Mouse (Mus musculus) forebrain, embryonic 11.5 days (tissue): ENCODE measurements around the gene Mrps31. TPM values are rescaled to one million over a fixed set of nuclear protein-coding genes. Genes with fewer than 3 reads are reported as not detected.
A peak's percentile ranks its signal among the peaks of the same experiment; 100 is the strongest.

ENCODE experiments used
- ATAC-seq: fragments of 200-750 bp; cut with Nextera tagmentation; replicated peaks from 2 replicates; pipeline ENCODE4 v1.8.0; 2017; ENCODE audit warnings: moderate TSS enrichment; ENCODE audit not compliant: low FRiP score
- DNase-seq: peaks from one replicate; pipeline ENCODE4 v3.0.0-alpha.2; 2017; ENCODE audit warnings: low spot score
- H3K27ac ChIP-seq: fragments of 300-500 bp; sonication (generic); 2 replicates; pipeline ENCODE4 v1.5.1; 2014; ENCODE audit warnings: low read depth, low read length
- H3K27me3 ChIP-seq: fragments of 300-500 bp; sonication (generic); 2 replicates; pipeline ENCODE4 v1.6.1; 2014; ENCODE audit warnings: mild to moderate bottlenecking, low read length, mixed read lengths; ENCODE audit not compliant: control insufficient read depth, insufficient read depth
- H3K36me3 ChIP-seq: fragments of 300-500 bp; sonication (generic); 2 replicates; pipeline ENCODE4 v1.6.1; 2014; ENCODE audit warnings: mild to moderate bottlenecking, low read length, moderate library complexity, mixed read lengths; ENCODE audit not compliant: control insufficient read depth, insufficient read depth
- H3K4me1 ChIP-seq: fragments of 300-500 bp; sonication (generic); replicated peaks from 2 replicates; pipeline ENCODE4 v1.6.1; 2014; ENCODE audit warnings: low read length, mixed read lengths; ENCODE audit not compliant: control insufficient read depth, insufficient read depth
- H3K4me2 ChIP-seq: fragments of 300-500 bp; sonication (generic); 2 replicates; pipeline ENCODE4 v1.6.1; 2014; ENCODE audit warnings: low read depth, mild to moderate bottlenecking, low read length, moderate library complexity, mixed read lengths; ENCODE audit not compliant: severe bottlenecking
- H3K4me3 ChIP-seq: fragments of 300-500 bp; sonication (generic); 2 replicates; pipeline ENCODE4 v1.5.1; 2014; ENCODE audit warnings: low read depth, low read length
- H3K9ac ChIP-seq: fragments of 300-500 bp; sonication (generic); 2 replicates; pipeline ENCODE4 v1.6.1; 2014; ENCODE audit warnings: low read length
- H3K9me3 ChIP-seq: fragments of 300-500 bp; sonication (generic); 2 replicates; pipeline ENCODE4 v1.6.1; 2016; ENCODE audit warnings: low read length, mixed read lengths; ENCODE audit not compliant: control insufficient read depth
- WGBS: fragments of 180-500 bp; shearing (Covaris S2); extraction: QIAGEN DNeasy Blood & Tissue Kit; methylation state at CpG from one replicate; pipeline ENCODE4 v1.1.7; 2014; 5-methylcytosine and 5-hydroxymethylcytosine counted together
- polyA plus RNA-seq: library from polyadenylated mRNA; unstranded; fragments of >200 nt; fragmentation: Nextera tagmentation; extraction: Ambion mirVana; gene quantifications from 2 replicates; pipeline ENCODE4 v1.2.1, GENCODE M21; 2014

Mrps31 gene
- polyA plus RNA-seq, 1 experiment from 2014 or later: 43.6 TPM

DNA sequence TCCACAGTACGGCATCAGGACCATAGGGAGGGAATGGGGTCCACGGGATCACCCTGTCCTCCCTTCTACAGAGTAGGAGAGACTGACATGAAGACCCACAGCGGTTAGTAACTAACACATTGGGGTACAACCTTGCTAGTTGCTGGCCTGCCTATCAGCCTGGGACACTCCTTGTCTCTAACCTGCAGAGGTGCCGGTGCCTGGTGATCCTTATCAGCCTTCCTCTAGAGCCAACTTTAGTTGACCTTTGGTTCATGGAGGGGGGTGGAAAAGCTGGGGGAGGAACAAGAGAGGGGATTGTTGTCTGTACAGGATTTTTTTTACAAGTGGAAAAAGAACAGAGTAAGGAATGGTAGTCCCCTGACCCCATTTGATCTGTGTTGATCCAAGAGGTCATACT lies 16.7 kb upstream of the Mrps31 start:
- Histone ChIP-seq H3K27me3 (no peaks in the 10 kb centered on the region), H3K4me1 (no peaks in the 10 kb centered on the region), H3K27ac (no peak overlapping the region), H3K9me3 (no peaks in the 10 kb centered on the region), H3K4me2 (no peak overlapping the region), H3K36me3 (no peaks in the 10 kb centered on the region), H3K4me3 (no peak overlapping the region), H3K9ac (no peak overlapping the region)
- ATAC-seq (no peak), DNase-seq (no peak)
- WGBS: 85% methylated on average over 4 of the region's 4 CpGs

DNA sequence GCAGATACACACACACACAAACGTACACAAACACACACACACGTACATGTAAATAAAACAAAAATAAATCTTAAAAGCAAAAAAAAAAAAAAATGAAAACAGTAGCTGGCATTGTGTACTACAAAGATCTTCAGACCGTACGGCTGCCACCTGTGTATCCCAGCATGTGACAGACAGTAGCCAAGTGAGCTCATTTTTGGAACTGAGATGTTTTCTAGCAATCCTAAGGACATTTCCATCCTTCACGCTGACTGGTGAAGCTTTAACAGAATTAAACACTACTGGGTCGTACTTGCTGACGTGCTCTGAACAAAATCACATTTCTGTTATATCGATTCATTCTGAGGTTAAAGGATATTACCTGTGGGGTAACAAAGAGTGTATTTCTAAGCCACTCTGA lies 15.9 kb upstream of the Mrps31 start:
- no peak overlapping the region for H3K4me3 ChIP-seq
- no peak overlapping the region for H3K4me2 ChIP-seq
- H3K9ac ChIP-seq: no peak overlapping the region
- no peaks in the 10 kb centered on the region for H3K36me3 ChIP-seq
- no peaks in the 10 kb centered on the region for H3K9me3 ChIP-seq
- no peaks in the 10 kb centered on the region for H3K4me1 ChIP-seq
- H3K27ac ChIP-seq: no peak overlapping the region
- ATAC-seq: no peak
- 90% methylated on average over 8 of the region's 8 CpGs for WGBS
- no peak for DNase-seq
- H3K27me3 ChIP-seq: no peaks in the 10 kb centered on the region

DNA sequence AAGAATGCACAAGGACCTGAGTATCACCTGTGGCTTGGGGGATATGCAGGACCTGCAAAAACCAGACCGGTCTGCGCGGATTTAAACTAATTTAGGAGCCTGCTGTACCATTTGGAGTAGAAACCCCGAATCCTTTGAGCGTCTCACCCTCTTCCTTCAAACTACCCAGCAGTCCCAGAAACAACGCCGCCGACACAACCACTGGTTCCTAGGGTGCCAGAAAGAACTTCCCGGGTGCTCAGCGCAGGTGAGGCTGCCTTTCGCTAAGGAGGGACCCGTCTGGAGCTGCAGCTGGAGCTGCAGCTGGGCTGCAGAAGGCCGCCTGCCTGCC lies 13.4 kb upstream of the Mrps31 start:
- Histone ChIP-seq H3K36me3 (no peaks in the 10 kb centered on the region), H3K4me3 (peak overlapping the region; percentile 73), H3K9me3 (no peaks in the 10 kb centered on the region), H3K4me2 (peak overlapping the region; percentile 88), H3K27ac (peak overlapping the region; percentile 31), H3K27me3 (no peaks in the 10 kb centered on the region), H3K9ac (peak overlapping the region; percentile 76), H3K4me1 (no peaks in the 10 kb centered on the region)
- ATAC-seq: peak; percentile 1; the same call in 1 of the 2 replicates
- 0% methylated on average over 13 of the region's 13 CpGs for WGBS
- no peak for DNase-seq

DNA sequence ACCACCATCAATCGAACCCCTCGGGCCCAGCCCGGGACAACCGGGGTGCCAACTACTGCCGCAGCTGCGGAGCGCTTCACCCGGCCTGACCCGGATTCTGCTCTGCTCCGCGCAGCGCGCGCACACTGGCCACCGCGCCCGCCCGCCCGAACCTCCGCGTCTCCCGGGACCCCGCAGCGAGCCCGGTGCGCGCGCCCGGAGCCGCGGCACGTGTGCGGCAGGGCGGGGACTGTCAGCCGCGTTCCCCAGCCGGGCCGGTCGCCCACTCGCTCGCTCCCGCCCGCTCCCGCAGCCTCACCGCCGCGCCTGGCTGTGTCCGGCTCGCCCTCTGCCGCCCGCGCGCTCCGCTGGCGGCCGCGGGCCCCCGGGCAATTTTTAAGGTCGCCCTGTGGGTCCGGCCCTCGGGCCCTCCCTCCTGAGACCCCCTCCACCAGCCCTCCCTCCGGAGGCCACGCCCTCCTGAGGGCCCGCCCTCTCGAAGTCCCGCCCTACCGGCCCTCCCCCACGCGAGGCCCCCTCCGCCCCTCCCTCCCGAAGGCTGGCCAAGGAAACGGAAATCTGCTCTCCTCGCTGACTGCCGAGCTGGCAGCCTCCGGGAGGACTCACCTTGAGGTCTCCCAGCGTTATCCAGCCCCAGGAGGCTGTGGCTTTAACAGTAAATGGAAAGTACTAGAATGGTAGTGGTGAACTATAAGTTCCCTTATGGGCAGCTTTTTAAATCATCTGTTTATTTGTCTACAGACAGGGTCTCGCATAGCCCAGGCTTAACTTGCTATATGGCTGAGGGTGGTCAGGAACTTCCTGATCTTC lies 12.8 kb upstream of the Mrps31 start, which contains the start of gene Slc25a15:
Slc25a15 (minus strand) TSS at position 456 of the 810 bp plus-strand sequence.
- H3K4me3 ChIP-seq: peak within 1 kb of the TSS; percentile 73
- peak within 1 kb of the TSS; percentile 76 for H3K9ac ChIP-seq
- H3K4me2 ChIP-seq: peak within 1 kb of the TSS; percentile 88
- H3K4me1 ChIP-seq: no peaks in the 10 kb centered on the region
- peak within 1 kb of the TSS; percentile 31 for H3K27ac ChIP-seq
- WGBS: under 1% methylated on average over 59 of the region's 77 CpGs
- DNase-seq (peak; percentile 96), ATAC-seq (peak; percentile 92)
- H3K9me3 ChIP-seq: no peaks in the 10 kb centered on the region
- no peaks in the 10 kb centered on the region for H3K36me3 ChIP-seq
- H3K27me3 ChIP-seq: no peaks in the 10 kb centered on the region

DNA sequence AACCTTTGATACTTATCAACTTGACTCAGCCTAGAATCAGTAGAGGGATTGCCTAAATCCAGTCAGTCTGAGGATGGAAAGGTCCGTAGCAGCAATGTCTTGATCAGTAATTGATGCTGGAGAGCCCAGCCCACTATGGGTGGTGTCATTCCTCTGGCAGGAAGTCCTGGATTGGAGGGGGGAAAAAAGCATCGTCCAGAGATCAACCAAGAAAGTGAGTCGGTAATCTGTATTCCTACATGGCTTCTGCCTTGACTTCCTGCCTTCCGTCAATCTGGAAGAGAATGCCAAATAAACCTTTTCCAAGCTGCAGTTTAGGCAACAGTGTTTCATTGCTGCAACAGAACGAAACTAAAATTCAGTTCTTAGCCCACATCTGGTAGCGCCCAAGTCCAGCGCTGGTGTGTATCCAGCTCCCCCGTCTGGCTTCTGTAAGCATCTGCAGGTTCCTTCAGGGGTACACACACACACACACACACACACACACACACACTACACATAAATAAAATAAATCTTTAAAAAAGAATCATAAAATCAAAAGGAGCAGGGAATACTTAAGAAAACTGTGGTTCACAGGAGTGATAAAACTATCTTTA lies 11.8 kb upstream of the Mrps31 start:
- no peaks in the 10 kb centered on the region for H3K4me1 ChIP-seq
- no peaks in the 10 kb centered on the region for H3K9me3 ChIP-seq
- DNase-seq: no peak
- no peaks in the 10 kb centered on the region for H3K36me3 ChIP-seq
- ATAC-seq: no peak
- 87% methylated on average over 8 of the region's 8 CpGs for WGBS
- no peak overlapping the region for H3K9ac ChIP-seq
- H3K4me3 ChIP-seq: no peak overlapping the region; the same call in 1 of the 2 replicates
- H3K27me3 ChIP-seq: no peaks in the 10 kb centered on the region
- no peak overlapping the region for H3K27ac ChIP-seq
- H3K4me2 ChIP-seq: peak overlapping the region; percentile 88; the same call in 1 of the 2 replicates

DNA sequence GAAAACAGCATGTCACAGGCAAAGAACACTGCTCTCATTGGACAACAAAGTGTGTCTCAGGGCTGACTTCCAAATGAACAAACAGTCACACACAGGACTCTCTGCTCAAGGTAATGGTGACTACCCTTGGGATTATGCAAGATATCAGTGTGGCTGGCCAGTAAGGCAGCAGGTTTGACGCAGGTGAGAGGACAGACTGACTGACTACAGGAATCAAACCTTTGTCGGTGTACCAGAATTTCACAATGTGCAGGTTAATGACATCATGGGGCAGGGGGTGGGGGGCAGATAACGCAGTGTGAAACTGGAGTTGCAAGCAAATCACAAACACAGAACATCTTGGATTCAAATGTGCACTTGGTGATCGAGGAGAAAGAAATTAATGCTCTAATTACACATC lies 10.6 kb upstream of the Mrps31 start:
- DNase-seq: no peak
- Histone ChIP-seq H3K4me2 (no peak overlapping the region), H3K4me3 (no peak overlapping the region), H3K9ac (no peak overlapping the region), H3K27ac (no peak overlapping the region), H3K9me3 (no peaks in the 10 kb centered on the region), H3K4me1 (no peaks in the 10 kb centered on the region), H3K27me3 (no peaks in the 10 kb centered on the region), H3K36me3 (no peaks in the 10 kb centered on the region)
- no peak for ATAC-seq
- WGBS: 93% methylated on average over 4 of the region's 4 CpGs

DNA sequence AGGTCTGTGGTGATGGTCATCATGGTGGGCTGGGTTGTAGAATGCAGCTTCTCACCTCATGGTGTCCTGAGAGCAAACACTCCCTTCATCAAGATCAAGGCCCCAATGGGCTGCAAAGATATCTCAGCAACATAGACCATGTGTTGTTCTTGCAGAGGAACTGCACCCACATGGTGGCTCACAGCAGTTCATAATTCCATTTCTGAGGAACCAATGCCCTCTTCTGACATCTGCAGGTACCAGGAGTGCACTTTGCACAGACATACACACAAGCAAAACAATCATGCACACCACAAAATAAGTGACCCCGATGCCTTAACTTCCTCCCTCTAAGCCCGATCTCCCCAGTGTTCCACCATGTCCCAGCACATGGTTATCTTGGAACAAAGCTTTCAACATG lies 7.9 kb upstream of the Mrps31 start:
- Histone ChIP-seq H3K4me1 (no peaks in the 10 kb centered on the region), H3K9me3 (no peaks in the 10 kb centered on the region), H3K27me3 (no peaks in the 10 kb centered on the region), H3K36me3 (no peaks in the 10 kb centered on the region), H3K9ac (no peak overlapping the region), H3K27ac (no peak overlapping the region), H3K4me2 (no peak overlapping the region), H3K4me3 (no peak overlapping the region)
- WGBS: 95% methylated on average over 2 of the region's 2 CpGs
- ATAC-seq: no peak
- no peak for DNase-seq

DNA sequence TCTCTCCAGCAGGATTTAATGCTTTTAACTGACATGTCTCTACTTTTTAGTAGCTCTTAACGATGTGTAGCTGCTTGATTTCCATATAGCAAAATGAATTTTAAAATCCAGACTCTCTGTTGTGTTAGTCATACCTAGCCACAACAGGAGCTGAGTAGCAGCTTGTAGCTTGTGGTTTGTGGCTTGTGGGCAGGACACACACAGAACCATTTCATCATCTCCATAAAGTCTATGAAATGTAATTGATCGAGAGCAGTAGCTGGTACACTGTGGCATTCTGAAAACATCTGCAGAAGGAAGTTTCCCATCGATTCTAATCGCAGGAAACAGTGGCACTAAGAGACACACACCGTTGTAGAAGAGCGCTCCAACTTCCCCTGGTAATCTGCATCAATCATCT lies 5.4 kb upstream of the Mrps31 start:
- Histone ChIP-seq H3K4me2 (no peak overlapping the region), H3K9ac (no peak overlapping the region), H3K9me3 (no peaks in the 10 kb centered on the region), H3K4me3 (no peak overlapping the region), H3K4me1 (no peaks in the 10 kb centered on the region), H3K36me3 (no peaks in the 10 kb centered on the region), H3K27me3 (no peaks in the 10 kb centered on the region), H3K27ac (no peak overlapping the region)
- no peak for DNase-seq
- ATAC-seq: no peak
- 80% methylated on average over 6 of the region's 6 CpGs for WGBS
